Mouse (Mus musculus): ENCODE measurements around the gene Cyth1. TPM values are rescaled to one million over a fixed set of nuclear protein-coding genes. Genes with fewer than 3 reads are reported as not detected.

Gene Cyth1
- polyA plus RNA-seq, 1 experiment from 2014 or later, result 16.2 TPM

GRCm38 (mm10) chr11:118182353-118182752, 66.0 kb downstream of the Cyth1 start:
- Histone ChIP-seq H3K27ac (no peak overlapping the region), H3K4me1 (no peaks in the 10 kb centered on the region), H3K4me2 (no peak overlapping the region), H3K27me3 (no peaks in the 10 kb centered on the region), H3K36me3 (peaks cover 74% of the 10 kb centered on the region), H3K9me3 (no peaks in the 10 kb centered on the region), H3K9ac (no peak overlapping the region), H3K4me3 (no peak overlapping the region)
- 92% methylated on average over 4 of the region's 4 CpGs for WGBS
- no peak for ATAC-seq (ENCODE audit: insufficient number of reproducible peaks, low FRiP score, low TSS enrichment, low read depth)

GRCm38 (mm10) chr11:118180199-118180598, 68.2 kb downstream of the Cyth1 start:
- no peaks in the 10 kb centered on the region for H3K27me3 ChIP-seq
- H3K9ac ChIP-seq, result no peak overlapping the region
- H3K4me2 ChIP-seq, result no peak overlapping the region
- no peaks in the 10 kb centered on the region for H3K4me1 ChIP-seq
- H3K36me3 ChIP-seq, result peaks cover 76% of the 10 kb centered on the region
- 77% methylated on average over 7 of the region's 7 CpGs for WGBS
- no peaks in the 10 kb centered on the region for H3K9me3 ChIP-seq
- no peak for ATAC-seq (ENCODE audit: insufficient number of reproducible peaks, low FRiP score, low TSS enrichment, low read depth)
- no peak overlapping the region for H3K27ac ChIP-seq
- H3K4me3 ChIP-seq, result no peak overlapping the region

GRCm38 (mm10) chr11:118178236-118178635, 70.2 kb downstream of the Cyth1 start:
- Histone ChIP-seq H3K4me3 (no peak overlapping the region), H3K9ac (no peak overlapping the region), H3K27me3 (no peaks in the 10 kb centered on the region), H3K4me2 (no peak overlapping the region), H3K27ac (peak overlapping the region; percentile 33; the same call in 1 of the 2 replicates), H3K36me3 (peaks cover 67% of the 10 kb centered on the region), H3K9me3 (no peaks in the 10 kb centered on the region), H3K4me1 (no peaks in the 10 kb centered on the region)
- WGBS, result 82% methylated on average over 5 of the region's 5 CpGs
- ATAC-seq (ENCODE audit: insufficient number of reproducible peaks, low FRiP score, low TSS enrichment, low read depth), result no peak

- ATAC-seq (ENCODE audit: insufficient number of reproducible peaks, low FRiP score, low TSS enrichment, low read depth), result no peak
- Histone ChIP-seq H3K4me1 (no peaks in the 10 kb centered on the region), H3K27ac (no peak overlapping the region), H3K9me3 (no peaks in the 10 kb centered on the region), H3K27me3 (no peaks in the 10 kb centered on the region), H3K4me3 (no peak overlapping the region), H3K36me3 (peaks cover 40% of the 10 kb centered on the region), H3K4me2 (no peak overlapping the region), H3K9ac (no peak overlapping the region)
- 79% methylated on average over 7 of the region's 7 CpGs for WGBS
Measured at GRCm38 (mm10) chr11:118174752-118175151, 73.6 kb downstream of the Cyth1 start.

GRCm38 (mm10) chr11:118172768-118173167, 75.6 kb downstream of the Cyth1 start:
- H3K27ac ChIP-seq, result no peak overlapping the region
- peaks cover 36% of the 10 kb centered on the region for H3K36me3 ChIP-seq
- no peak for ATAC-seq (ENCODE audit: insufficient number of reproducible peaks, low FRiP score, low TSS enrichment, low read depth)
- H3K9ac ChIP-seq, result no peak overlapping the region
- H3K4me2 ChIP-seq, result no peak overlapping the region
- no peak overlapping the region for H3K4me3 ChIP-seq
- no peaks in the 10 kb centered on the region for H3K4me1 ChIP-seq
- WGBS, result 76% methylated on average over 5 of the region's 5 CpGs
- no peaks in the 10 kb centered on the region for H3K9me3 ChIP-seq
- H3K27me3 ChIP-seq, result no peaks in the 10 kb centered on the region

- no peaks in the 10 kb centered on the region for H3K27me3 ChIP-seq
- H3K9ac ChIP-seq, result no peak overlapping the region
- H3K4me2 ChIP-seq, result no peak overlapping the region
- 84% methylated on average over 5 of the region's 5 CpGs for WGBS
- no peaks in the 10 kb centered on the region for H3K9me3 ChIP-seq
- H3K4me3 ChIP-seq, result no peak overlapping the region
- H3K36me3 ChIP-seq, result peaks cover 38% of the 10 kb centered on the region
- H3K4me1 ChIP-seq, result peaks cover 15% of the 10 kb centered on the region
- no peak overlapping the region for H3K27ac ChIP-seq
- ATAC-seq (ENCODE audit: insufficient number of reproducible peaks, low FRiP score, low TSS enrichment, low read depth), result no peak
Measured at GRCm38 (mm10) chr11:118170333-118170732, 78.1 kb downstream of the Cyth1 start.

GRCm38 (mm10) chr11:118168714-118169113, 79.7 kb downstream of the Cyth1 start:
- no peaks in the 10 kb centered on the region for H3K9me3 ChIP-seq
- no peak for ATAC-seq (ENCODE audit: insufficient number of reproducible peaks, low FRiP score, low TSS enrichment, low read depth)
- H3K27me3 ChIP-seq, result no peaks in the 10 kb centered on the region
- 76% methylated on average over 9 of the region's 9 CpGs for WGBS
- peaks cover 39% of the 10 kb centered on the region for H3K36me3 ChIP-seq
- H3K27ac ChIP-seq, result no peak overlapping the region; the same call in 1 of the 2 replicates
- no peak overlapping the region for H3K9ac ChIP-seq
- H3K4me1 ChIP-seq, result peaks cover 26% of the 10 kb centered on the region
- H3K4me3 ChIP-seq, result no peak overlapping the region
- H3K4me2 ChIP-seq, result no peak overlapping the region

- H3K9ac ChIP-seq, result no peak overlapping the region
- no peak overlapping the region for H3K4me2 ChIP-seq
- H3K9me3 ChIP-seq, result no peaks in the 10 kb centered on the region
- WGBS, result 80% methylated on average over 5 of the region's 5 CpGs
- peak overlapping the region; percentile 70; the same call in 1 of the 2 replicates for H3K27ac ChIP-seq
- H3K4me1 ChIP-seq, result peaks cover 26% of the 10 kb centered on the region
- no peaks in the 10 kb centered on the region for H3K27me3 ChIP-seq
- no peak overlapping the region for H3K4me3 ChIP-seq
- H3K36me3 ChIP-seq, result peaks cover 46% of the 10 kb centered on the region
- no peak for ATAC-seq (ENCODE audit: insufficient number of reproducible peaks, low FRiP score, low TSS enrichment, low read depth)
Measured at GRCm38 (mm10) chr11:118166626-118167025, 81.8 kb downstream of the Cyth1 start.

GRCm38 (mm10) chr11:118165681-118166080, 82.7 kb downstream of the Cyth1 start:
- Histone ChIP-seq H3K4me1 (peaks cover 31% of the 10 kb centered on the region), H3K27me3 (no peaks in the 10 kb centered on the region), H3K4me3 (no peak overlapping the region), H3K4me2 (no peak overlapping the region), H3K36me3 (peaks cover 46% of the 10 kb centered on the region), H3K27ac (peak overlapping the region; percentile 70), H3K9me3 (no peaks in the 10 kb centered on the region), H3K9ac (no peak overlapping the region)
- WGBS, result 48% methylated on average over 11 of the region's 11 CpGs
- no peak for ATAC-seq (ENCODE audit: insufficient number of reproducible peaks, low FRiP score, low TSS enrichment, low read depth)

- 62% methylated on average over 8 of the region's 8 CpGs for WGBS
Measured at GRCm38 (mm10) chr11:118164566-118164965, 83.8 kb downstream of the Cyth1 start.

GRCm38 (mm10) chr11:118162245-118162644, 86.1 kb downstream of the Cyth1 start:
- H3K4me1 ChIP-seq, result peaks cover 37% of the 10 kb centered on the region
- no peak overlapping the region for H3K27ac ChIP-seq
- ATAC-seq (ENCODE audit: insufficient number of reproducible peaks, low FRiP score, low TSS enrichment, low read depth), result no peak
- H3K27me3 ChIP-seq, result no peaks in the 10 kb centered on the region
- 55% methylated on average over 10 of the region's 10 CpGs for WGBS
- H3K9me3 ChIP-seq, result no peaks in the 10 kb centered on the region
- H3K36me3 ChIP-seq, result peaks cover 28% of the 10 kb centered on the region
- no peak overlapping the region for H3K4me2 ChIP-seq
- H3K4me3 ChIP-seq, result no peak overlapping the region
- H3K9ac ChIP-seq, result no peak overlapping the region

More at GRCm38 (mm10) chr11:118164566-118164965, 83.8 kb downstream of the Cyth1 start:
- no peak for ATAC-seq (ENCODE audit: insufficient number of reproducible peaks, low FRiP score, low TSS enrichment, low read depth)
- H3K36me3 ChIP-seq, result peaks cover 46% of the 10 kb centered on the region
- H3K27me3 ChIP-seq, result no peaks in the 10 kb centered on the region
- peaks cover 31% of the 10 kb centered on the region for H3K4me1 ChIP-seq
- H3K27ac ChIP-seq, result peak overlapping the region; percentile 70; the same call in 1 of the 2 replicates
- H3K4me3 ChIP-seq, result no peak overlapping the region
- H3K9ac ChIP-seq, result no peak overlapping the region
- H3K4me2 ChIP-seq, result no peak overlapping the region
- no peaks in the 10 kb centered on the region for H3K9me3 ChIP-seq

- Histone ChIP-seq H3K9ac (no peak overlapping the region), H3K4me2 (no peak overlapping the region), H3K27ac (peak overlapping the region; percentile 28; the same call in 1 of the 2 replicates), H3K27me3 (no peaks in the 10 kb centered on the region), H3K9me3 (no peaks in the 10 kb centered on the region), H3K36me3 (peaks cover 19% of the 10 kb centered on the region), H3K4me1 (peaks cover 33% of the 10 kb centered on the region), H3K4me3 (no peak overlapping the region)
- 65% methylated on average over 6 of the region's 6 CpGs for WGBS
- ATAC-seq (ENCODE audit: insufficient number of reproducible peaks, low FRiP score, low TSS enrichment, low read depth), result no peak
Measured at GRCm38 (mm10) chr11:118161240-118161639, 87.2 kb downstream of the Cyth1 start.

- ATAC-seq (ENCODE audit: insufficient number of reproducible peaks, low FRiP score, low TSS enrichment, low read depth), result no peak; the same call in 1 of the 2 replicates
- H3K9me3 ChIP-seq, result no peaks in the 10 kb centered on the region
- peaks cover 30% of the 10 kb centered on the region for H3K4me1 ChIP-seq
- 78% methylated on average over 2 of the region's 2 CpGs for WGBS
- H3K9ac ChIP-seq, result no peak overlapping the region
- H3K27me3 ChIP-seq, result no peaks in the 10 kb centered on the region
- peaks cover 18% of the 10 kb centered on the region for H3K36me3 ChIP-seq
- H3K4me2 ChIP-seq, result no peak overlapping the region
- H3K27ac ChIP-seq, result peak overlapping the region; percentile 28; the same call in 1 of the 2 replicates
- no peak overlapping the region for H3K4me3 ChIP-seq
Measured at GRCm38 (mm10) chr11:118160763-118161162, 87.6 kb downstream of the Cyth1 start.
